Mouse (Mus musculus): ENCODE measurements around the gene Hoxa4.

- TF ChIP-seq CTCF (IDR thresholded peaks at IDR 0.05; ENCODE audit: low read depth) = no peak
- no peak for TF ChIP-seq EP300 (IDR thresholded peaks at IDR 0.05; ENCODE audit: low read depth)
Observed at GRCm38 (mm10) chr6:52191860-52192550, 452 bp upstream of the Hoxa4 start.
